Mouse (Mus musculus): ENCODE measurements around the gene Rap2c.

Rap2c gene

GRCm38 (mm10) chrX:50969907-50970306, 47.9 kb downstream of the Rap2c start:
- DNase-seq (ENCODE audit: low read depth, low spot score), result no peak

GRCm38 (mm10) chrX:50968157-50968932, 49.5 kb downstream of the Rap2c start:
- no peak for DNase-seq (ENCODE audit: low read depth, low spot score)

GRCm38 (mm10) chrX:50965157-50965556, 52.7 kb downstream of the Rap2c start:
- DNase-seq (ENCODE audit: low read depth, low spot score), result no peak

- no peak for DNase-seq (ENCODE audit: low read depth, low spot score)
Measured at GRCm38 (mm10) chrX:50962955-50963354, 54.9 kb downstream of the Rap2c start.
